Mouse (Mus musculus) activated CD4-positive, CD25-positive, alpha-beta regulatory T cell, adult 4 months (primary cell): ENCODE results near the gene Trpc1. TPM values are rescaled to one million over a fixed set of nuclear protein-coding genes. Genes with fewer than 3 reads are reported as not detected.

Experiments
- ATAC-seq: one replicate; pipeline ENCODE4 v1.8.0; 2017
- polyA plus RNA-seq, 2 experiments: library from polyadenylated mRNA; unstranded; fragments of 100-300 nt; shearing (Covaris generic); gene quantifications; one replicate each; pipeline ENCODE4 v1.2.1; 2017

Gene Trpc1
- polyA plus RNA-seq: under 1 TPM; 0.10 to 0.13 TPM

DNA sequence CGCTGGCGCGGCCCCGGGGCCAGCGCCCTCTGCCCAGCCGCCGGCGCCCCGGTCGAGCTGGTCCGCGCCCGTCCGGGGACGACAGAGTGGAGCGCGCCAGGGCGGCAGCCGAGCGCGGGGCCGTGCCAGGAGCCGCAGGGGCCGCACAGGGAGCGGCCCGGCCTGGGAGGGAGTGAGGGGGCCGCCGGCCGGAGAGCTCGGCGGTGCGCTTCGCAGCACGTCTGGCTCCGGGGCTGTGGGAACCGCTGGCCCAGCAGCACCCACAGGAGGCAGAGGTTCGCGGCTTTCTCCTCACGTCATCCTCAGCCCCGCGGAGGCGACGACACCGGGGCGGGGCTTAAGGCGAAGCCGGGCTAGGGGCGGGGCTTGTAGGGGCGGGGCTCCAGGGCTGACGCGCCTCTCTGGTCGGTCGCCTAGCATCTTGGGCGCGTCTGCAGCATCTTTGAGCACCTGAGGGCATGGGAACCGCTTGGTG, at the start of gene Trpc1:
Gene Trpc1 (minus strand): TSS at position 339 of the 475 bp plus-strand sequence.
- ATAC-seq: peak; percentile 91

DNA sequence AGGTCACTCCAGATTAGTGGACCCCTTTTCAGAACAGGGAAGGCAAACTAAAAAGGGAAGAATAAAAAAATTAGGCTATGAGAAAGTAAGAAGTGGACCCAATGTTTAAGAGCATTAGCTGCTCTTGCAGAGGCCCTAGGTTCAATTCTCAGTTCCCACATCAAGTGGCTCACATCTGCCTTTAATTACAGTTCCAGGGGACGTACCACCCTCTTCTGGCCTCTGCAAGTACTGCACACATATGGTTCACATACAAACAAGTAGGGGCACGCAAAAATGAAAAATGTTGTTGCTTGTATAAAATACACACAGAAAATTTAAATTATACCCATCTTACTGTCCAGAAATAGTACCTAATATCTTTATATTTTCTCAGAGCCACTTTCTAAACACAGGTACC, 46.1 kb upstream of the Trpc1 start:
- no peak for ATAC-seq

- ATAC-seq: no peak
Observed at GRCm38 (mm10) chr9:95795844-95796243, 45.7 kb upstream of the Trpc1 start.

DNA sequence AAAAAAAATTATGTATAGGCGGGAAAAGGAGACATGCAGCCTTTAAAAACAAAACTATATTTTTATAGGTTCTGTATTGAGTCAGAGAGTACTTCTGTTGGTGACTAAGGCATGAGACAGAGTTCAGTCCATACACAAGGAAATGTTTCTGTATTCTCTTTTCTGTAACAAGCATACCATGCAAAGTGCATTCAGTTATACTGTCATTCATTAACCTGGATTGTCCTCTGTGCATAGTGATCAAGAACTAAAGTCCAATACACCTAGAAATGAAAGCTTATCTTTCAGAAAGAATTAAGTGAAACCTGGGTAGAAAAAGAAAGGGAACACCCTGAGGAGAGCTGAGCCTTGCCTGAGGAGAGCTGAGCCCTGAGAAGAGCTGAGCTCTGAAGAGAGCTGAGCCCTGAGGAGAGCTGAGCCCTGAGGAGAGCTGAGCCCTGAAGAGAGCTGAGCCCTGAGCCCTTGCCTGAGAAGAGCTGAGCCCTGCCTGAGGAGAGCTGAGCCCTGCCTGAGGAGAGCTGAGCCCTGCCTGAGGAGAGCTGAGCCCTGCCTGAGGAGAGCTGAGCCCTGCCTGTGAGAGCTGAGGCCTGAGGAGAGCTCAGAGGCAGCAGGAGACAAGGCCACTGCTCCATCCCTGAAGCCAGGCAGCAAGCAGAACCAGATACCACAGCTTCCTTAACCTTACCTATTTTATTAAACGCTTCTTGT, 45.1 kb upstream of the Trpc1 start:
- no peak for ATAC-seq

GRCm38 (mm10) chr9:95793986-95794744, 44.0 kb upstream of the Trpc1 start:
- no peak for ATAC-seq

- ATAC-seq: no peak
Observed at GRCm38 (mm10) chr9:95784888-95785511, 34.8 kb upstream of the Trpc1 start.

DNA sequence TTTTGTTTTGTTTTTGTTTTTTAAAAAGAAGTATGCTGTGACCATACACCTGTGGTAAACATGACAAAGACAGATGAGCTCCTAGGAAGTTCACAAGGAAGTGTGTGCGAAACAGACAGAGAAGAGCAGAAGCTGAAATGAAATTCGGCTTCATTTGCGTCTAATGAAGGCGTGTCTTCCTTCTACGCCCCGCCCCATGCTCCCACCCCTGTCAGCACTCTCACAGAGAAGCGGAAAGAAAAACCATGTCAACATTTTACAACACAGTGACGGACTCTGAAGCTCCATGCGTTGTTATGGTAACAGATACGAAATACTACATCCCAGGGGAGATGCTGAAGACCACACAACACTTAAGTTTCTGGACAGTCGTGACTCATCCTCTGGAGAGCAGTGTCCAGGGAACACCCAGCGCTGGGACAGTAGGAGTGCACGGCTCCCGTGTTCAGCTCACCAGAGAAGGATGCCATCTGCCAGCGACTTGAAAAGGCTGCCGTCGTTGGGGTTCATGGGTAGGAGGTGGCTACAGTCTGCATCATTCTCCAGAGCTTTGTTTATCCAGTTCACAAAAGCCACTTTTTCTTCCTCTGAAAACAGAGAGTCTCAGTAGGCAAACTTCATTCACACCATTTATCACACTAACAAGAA, 33.6 kb upstream of the Trpc1 start:
- no peak for ATAC-seq

- no peak for ATAC-seq
Observed at GRCm38 (mm10) chr9:95771671-95772070, 21.5 kb upstream of the Trpc1 start.

DNA sequence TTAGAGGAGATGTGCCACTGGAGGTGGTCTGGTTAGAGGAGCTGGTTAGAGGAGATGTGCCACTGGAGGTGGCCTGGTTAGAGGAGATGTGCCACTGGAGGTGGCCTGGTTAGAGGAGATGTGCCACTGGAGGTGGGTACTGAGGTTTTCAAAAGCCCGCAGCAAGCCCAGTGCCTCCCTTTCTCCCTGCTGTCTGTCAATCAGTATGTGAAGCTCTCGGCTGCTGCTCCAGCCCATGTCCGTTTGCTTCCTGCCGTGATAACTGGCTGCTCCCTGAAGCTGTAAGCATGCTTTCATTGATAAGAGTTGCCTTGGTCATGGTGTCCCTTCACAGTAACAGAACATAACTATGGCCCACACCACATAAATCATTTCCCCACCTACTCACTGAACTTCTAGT, 13.0 kb upstream of the Trpc1 start:
- no peak for ATAC-seq

DNA sequence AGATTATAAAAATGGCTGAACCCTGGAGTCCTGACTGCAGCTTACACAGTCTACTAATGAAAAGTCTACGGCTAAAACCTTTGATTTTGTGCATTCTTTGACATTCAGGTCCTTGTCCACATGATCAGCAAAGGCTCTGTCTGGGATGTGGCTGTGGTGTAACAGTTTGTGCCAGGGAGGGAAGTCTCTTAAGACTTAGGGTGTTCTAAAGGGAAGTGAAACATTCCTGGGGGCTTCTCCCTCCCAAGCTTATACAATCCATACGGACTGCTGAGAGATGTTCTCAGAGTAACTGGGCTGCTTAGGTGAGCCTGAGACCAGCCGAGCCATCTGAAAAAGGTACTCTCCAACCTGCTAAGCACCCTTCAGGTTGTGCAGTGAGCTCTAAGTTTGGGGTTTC, 12.1 kb upstream of the Trpc1 start:
- ATAC-seq: no peak

GRCm38 (mm10) chr9:95761381-95761780, 11.2 kb upstream of the Trpc1 start:
- ATAC-seq: no peak

GRCm38 (mm10) chr9:95750746-95751145, 571 bp upstream of the Trpc1 start:
- no peak for ATAC-seq

DNA sequence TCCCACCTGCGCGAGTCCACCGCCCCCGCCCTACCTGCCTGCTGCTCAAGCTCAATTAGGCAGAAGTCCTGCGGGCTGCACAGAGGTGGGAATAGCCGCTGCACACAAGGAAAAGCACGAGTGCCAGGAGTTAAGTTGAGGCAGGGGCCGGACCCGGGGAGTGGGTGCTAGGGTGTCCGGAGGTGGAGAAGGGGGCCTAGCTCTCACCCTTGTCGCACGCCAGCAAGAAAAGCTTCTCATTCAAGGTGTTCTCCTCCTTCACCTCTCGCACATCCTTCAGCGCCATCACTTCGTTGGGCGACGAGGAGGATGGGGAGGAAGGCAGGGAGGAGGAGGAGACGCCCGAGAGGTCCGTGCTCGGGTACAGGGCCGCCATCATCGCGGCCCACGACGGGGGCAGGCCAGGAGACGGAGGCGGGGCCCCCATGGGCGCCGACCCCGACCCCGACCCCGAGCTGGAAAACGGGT, 680 bp downstream of the Trpc1 start:
- peak; percentile 5 for ATAC-seq

- ATAC-seq: no peak
Observed at GRCm38 (mm10) chr9:95747298-95747697, 2.9 kb downstream of the Trpc1 start.

DNA sequence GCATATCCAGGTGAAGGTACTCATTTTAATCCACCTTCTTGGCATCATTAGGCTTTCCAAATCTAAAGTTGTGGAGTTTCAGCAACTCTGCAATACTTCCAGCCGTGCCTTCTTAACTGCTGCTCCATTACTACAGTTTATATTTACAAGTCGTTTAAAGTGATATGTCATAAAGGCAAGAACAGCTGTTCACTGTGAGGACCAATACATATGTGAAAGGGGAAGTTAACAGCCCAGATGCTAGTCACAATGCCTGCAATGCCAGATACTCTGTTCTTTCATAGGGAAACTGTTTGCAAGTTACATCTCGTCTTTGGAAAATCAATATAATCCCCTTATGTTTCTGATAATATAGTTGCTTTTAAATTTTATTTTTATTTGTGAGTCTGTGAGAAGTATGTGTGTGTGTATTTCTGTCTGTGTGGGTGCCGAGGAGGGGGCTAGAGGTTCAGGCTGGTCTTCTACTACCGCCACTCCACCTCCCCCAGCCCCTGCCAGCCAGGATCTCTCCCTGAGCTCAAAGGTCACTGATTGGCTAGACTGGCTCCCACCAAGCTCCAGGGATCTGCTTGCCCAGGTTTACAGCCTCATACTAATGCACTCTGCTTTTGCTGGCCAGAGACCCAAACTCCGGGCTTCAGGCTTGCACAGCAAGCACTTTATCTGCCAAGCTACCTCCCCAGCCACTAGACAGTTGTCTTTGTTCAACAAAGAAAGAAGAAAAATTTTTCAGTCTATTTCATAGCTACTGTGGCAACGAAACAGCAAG, 5.1 kb downstream of the Trpc1 start:
- no peak for ATAC-seq

GRCm38 (mm10) chr9:95736238-95736637, 13.9 kb downstream of the Trpc1 start:
- no peak for ATAC-seq

GRCm38 (mm10) chr9:95712574-95712973, 37.6 kb downstream of the Trpc1 start:
- ATAC-seq: no peak

- ATAC-seq: no peak
Observed at GRCm38 (mm10) chr9:95708943-95709342, 41.2 kb downstream of the Trpc1 start.

GRCm38 (mm10) chr9:95705371-95705770, 44.8 kb downstream of the Trpc1 start:
- no peak for ATAC-seq

GRCm38 (mm10) chr9:95704078-95704477, 46.1 kb downstream of the Trpc1 start:
- no peak for ATAC-seq

GRCm38 (mm10) chr9:95699273-95699672, 50.9 kb downstream of the Trpc1 start:
- ATAC-seq: no peak

DNA sequence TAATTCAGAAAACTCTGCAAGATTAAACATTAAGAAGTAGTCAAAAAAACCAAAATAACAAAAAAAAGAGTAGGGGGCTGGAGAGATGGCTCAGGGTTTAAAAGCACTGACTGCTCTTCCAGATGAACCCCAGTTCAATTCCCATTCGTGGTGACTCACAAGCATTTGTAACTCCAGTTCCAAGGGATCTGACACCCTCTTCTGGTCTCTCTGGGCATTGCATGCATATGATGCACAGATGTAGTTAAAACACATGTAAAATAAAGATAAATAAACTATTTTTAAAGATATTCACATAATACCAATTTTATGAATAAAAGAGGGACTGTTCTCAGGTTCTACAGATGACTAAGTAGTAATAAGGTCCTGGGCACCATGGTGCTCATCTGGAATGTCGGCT, 52.4 kb downstream of the Trpc1 start:
- ATAC-seq: no peak
